Mouse (Mus musculus) thymus, adult 2 months (tissue): ENCODE measurements around the gene Fam53b. TPM values are rescaled to one million over a fixed set of nuclear protein-coding genes. Genes with fewer than 3 reads are reported as not detected.
A peak's percentile ranks its signal among the peaks of the same experiment; 100 is the strongest.

Experiments used
- DNase-seq: peaks from one replicate; pipeline ENCODE4 v3.0.0; 2021
- H3K27ac ChIP-seq: fragments of 200-500 bp; 2 replicates; pipeline ENCODE4 v1.5.1; 2012; ENCODE audit warnings: low read length, control low read depth; ENCODE audit not compliant: control insufficient read depth, insufficient read depth
- H3K27me3 ChIP-seq: fragments of 200-500 bp; 2 replicates; pipeline ENCODE4 v1.6.1; 2012; ENCODE audit warnings: mild to moderate bottlenecking, low read length, moderate library complexity, mixed read lengths; ENCODE audit not compliant: control insufficient read depth, insufficient read depth
- H3K36me3 ChIP-seq: fragments of 200-500 bp; 2 replicates; pipeline ENCODE4 v1.6.1; 2012; ENCODE audit warnings: mild to moderate bottlenecking, low read length, moderate library complexity; ENCODE audit not compliant: control insufficient read depth, insufficient read depth
- H3K4me1 ChIP-seq: fragments of 200-500 bp; replicated peaks from 2 replicates; pipeline ENCODE4 v1.6.1; 2012; ENCODE audit warnings: low read length; ENCODE audit not compliant: control insufficient read depth, insufficient read depth
- H3K4me3 ChIP-seq: fragments of 200-500 bp; 2 replicates; pipeline ENCODE4 v1.5.1; 2012; ENCODE audit warnings: mild to moderate bottlenecking, low read length, control low read depth, moderate library complexity; ENCODE audit not compliant: control insufficient read depth, insufficient read depth
- CTCF ChIP-seq: fragments of 200-500 bp; IDR thresholded peaks from 2 replicates; pipeline ENCODE4 v1.5.1; 2012; ENCODE audit warnings: mild to moderate bottlenecking, control low read depth, low read length, moderate library complexity, borderline replicate concordance; ENCODE audit not compliant: control insufficient read depth, poor library complexity, insufficient read depth; ENCODE audit errors: extremely low read depth
- POLR2A ChIP-seq: fragments of 200-500 bp; IDR thresholded peaks from 2 replicates; pipeline ENCODE4 v1.6.1; 2012; ENCODE audit warnings: mild to moderate bottlenecking, low read length, control low read depth, moderate library complexity; ENCODE audit not compliant: control insufficient read depth, poor library complexity, insufficient read depth; ENCODE audit errors: extremely low read depth
- WGBS: fragments of 180-500 bp; shearing (Covaris S2); methylation state at CpG from one replicate; pipeline ENCODE4 v1.1.7; 2018; 5-methylcytosine and 5-hydroxymethylcytosine counted together
- polyA plus RNA-seq: library from polyadenylated mRNA; depleted of rRNA; stranded (reverse); fragments of >200 nt; gene quantifications from 2 replicates; pipeline ENCODE4 v1.2.3, GENCODE M21; 2012

Fam53b gene
- polyA plus RNA-seq, 1 experiment, result 104 TPM

- TF ChIP-seq POLR2A (no peak), CTCF (no peak)
- DNase-seq, result peak; percentile 33
- Histone ChIP-seq H3K4me3 (no peak overlapping the region), H3K27me3 (no peaks in the 10 kb centered on the region), H3K4me1 (peaks cover 47% of the 10 kb centered on the region), H3K27ac (peak overlapping the region; percentile 60), H3K36me3 (peaks cover 8% of the 10 kb centered on the region; the same call in 1 of the 2 replicates)
- 38% methylated on average over 5 of the region's 5 CpGs for WGBS
Measured at GRCm38 (mm10) chr7:132772440-132772839, 41.2 kb downstream of the Fam53b start.

- no peak overlapping the region for H3K27ac ChIP-seq
- no peak for DNase-seq
- H3K36me3 ChIP-seq, result peaks cover 4% of the 10 kb centered on the region
- 94% methylated on average over 12 of the region's 12 CpGs for WGBS
- no peaks in the 10 kb centered on the region for H3K27me3 ChIP-seq
- H3K4me1 ChIP-seq, result peaks cover 42% of the 10 kb centered on the region
- TF ChIP-seq POLR2A (no peak), CTCF (no peak)
- H3K4me3 ChIP-seq, result no peak overlapping the region
Measured at GRCm38 (mm10) chr7:132768498-132769344, 45.0 kb downstream of the Fam53b start.

DNA sequence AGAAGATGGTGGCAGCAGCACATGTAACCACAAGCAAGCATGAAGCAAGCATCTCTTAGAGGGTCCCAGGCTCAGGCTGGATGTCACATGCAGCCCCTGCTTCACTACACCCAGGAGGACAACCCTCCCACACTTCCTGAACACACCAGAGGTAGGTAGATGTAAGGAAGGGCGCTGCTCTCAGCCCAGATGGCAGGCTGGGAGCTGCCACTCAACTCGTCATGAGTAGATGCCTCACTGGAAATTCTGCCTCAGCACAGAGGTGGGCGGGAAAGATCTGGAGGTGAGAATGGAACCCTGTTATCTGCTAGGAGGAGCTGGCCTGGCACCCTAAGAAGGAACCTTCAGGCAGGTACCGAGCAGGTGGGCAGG lies 45.7 kb downstream of the Fam53b start:
- H3K4me3 ChIP-seq, result no peak overlapping the region
- peaks cover 36% of the 10 kb centered on the region for H3K4me1 ChIP-seq
- peaks cover 4% of the 10 kb centered on the region for H3K36me3 ChIP-seq
- no peak for DNase-seq
- H3K27ac ChIP-seq, result no peak overlapping the region
- TF ChIP-seq CTCF, result no peak
- TF ChIP-seq POLR2A, result no peak
- no peaks in the 10 kb centered on the region for H3K27me3 ChIP-seq
- WGBS, result 65% methylated on average over 4 of the region's 4 CpGs

- H3K36me3 ChIP-seq, result peaks cover 4% of the 10 kb centered on the region
Measured at GRCm38 (mm10) chr7:132767233-132767998, 46.3 kb downstream of the Fam53b start.

GRCm38 (mm10) chr7:132766235-132766871 lies 47.3 kb downstream of the Fam53b start:
- peaks cover 20% of the 10 kb centered on the region for H3K4me1 ChIP-seq
- no peaks in the 10 kb centered on the region for H3K27me3 ChIP-seq
- H3K27ac ChIP-seq, result no peak overlapping the region
- WGBS, result 95% methylated on average over 11 of the region's 11 CpGs
- H3K36me3 ChIP-seq, result peaks cover 2% of the 10 kb centered on the region
- no peak for DNase-seq
- no peak for TF ChIP-seq POLR2A
- TF ChIP-seq CTCF, result no peak
- no peak overlapping the region for H3K4me3 ChIP-seq

More at GRCm38 (mm10) chr7:132767233-132767998, 46.3 kb downstream of the Fam53b start:
- TF ChIP-seq POLR2A (no peak), CTCF (no peak)
- Histone ChIP-seq H3K27me3 (no peaks in the 10 kb centered on the region), H3K27ac (no peak overlapping the region), H3K4me3 (no peak overlapping the region), H3K4me1 (peaks cover 30% of the 10 kb centered on the region)
- DNase-seq, result no peak
- 96% methylated on average over 12 of the region's 12 CpGs for WGBS

DNA sequence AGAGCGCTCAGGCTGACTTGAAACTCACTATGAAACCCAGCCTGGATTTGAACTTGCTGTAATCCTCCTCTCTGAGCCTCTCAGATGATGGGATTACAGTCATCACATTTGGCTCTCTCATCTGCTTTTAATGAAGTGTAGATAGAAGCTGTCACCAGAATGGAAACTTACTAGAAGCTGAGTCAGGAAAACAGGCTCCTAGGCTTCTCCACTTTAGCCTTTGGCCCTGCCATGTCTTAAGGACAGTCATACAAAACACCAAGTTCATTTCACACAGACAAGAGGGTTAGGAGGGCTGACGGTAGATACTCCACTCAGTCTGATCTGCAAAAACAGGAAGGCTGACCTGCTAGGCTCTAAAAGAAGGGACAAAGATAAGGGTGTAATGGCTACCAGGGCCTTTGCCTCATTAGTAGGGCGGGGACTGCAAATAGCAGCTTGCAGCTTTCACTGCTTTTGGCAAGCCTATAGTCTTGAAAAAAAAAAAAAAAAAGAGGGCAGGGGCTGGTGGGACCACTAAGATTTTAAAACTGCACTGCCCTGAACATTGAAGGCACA lies 48.0 kb downstream of the Fam53b start:
- H3K4me1 ChIP-seq, result peaks cover 20% of the 10 kb centered on the region
- TF ChIP-seq POLR2A, result no peak
- TF ChIP-seq CTCF, result no peak
- H3K4me3 ChIP-seq, result no peak overlapping the region
- no peaks in the 10 kb centered on the region for H3K27me3 ChIP-seq
- no peak overlapping the region for H3K27ac ChIP-seq
- 96% methylated on average over 3 of the region's 3 CpGs for WGBS
- no peaks in the 10 kb centered on the region; the same call in none of the 2 replicates for H3K36me3 ChIP-seq
- no peak for DNase-seq
